Mouse (Mus musculus): ENCODE results near the gene Hid1.

DNA sequence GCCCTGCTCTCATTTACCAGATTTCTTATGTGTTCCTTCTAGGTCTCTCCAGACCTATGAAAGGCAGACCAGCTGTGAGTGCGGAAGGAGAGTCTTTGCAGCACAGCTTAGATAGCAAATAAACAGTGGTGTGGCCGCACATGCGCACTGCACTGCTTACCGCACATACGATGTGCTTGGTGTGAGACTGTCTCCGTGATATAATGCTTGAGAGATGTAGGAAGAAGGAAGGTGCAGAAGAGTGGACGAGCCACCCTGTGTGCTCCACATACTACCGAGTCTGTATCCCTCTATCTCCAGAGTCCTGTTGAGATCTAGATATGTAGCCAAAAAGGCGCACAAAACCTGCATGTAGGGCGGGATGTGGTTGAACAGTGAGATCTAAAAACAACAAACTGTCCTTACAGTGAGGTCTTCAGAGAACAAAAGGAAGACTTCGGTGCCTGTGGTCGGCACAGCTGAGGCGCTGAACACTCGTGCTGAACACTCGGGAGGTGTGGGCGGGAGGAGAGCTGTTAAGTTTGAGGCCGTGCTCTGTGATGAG, 39.4 kb upstream of the Hid1 start:
- TF ChIP-seq CTCF (IDR thresholded peaks at IDR 0.05; ENCODE audit: borderline replicate concordance, extremely low read depth, insufficient read depth, insufficient read length) = no peak
- TF ChIP-seq POLR2A (IDR thresholded peaks at IDR 0.05; ENCODE audit: borderline replicate concordance, extremely low read depth, insufficient read depth, insufficient read length, poor library complexity, severe bottlenecking) = no peak
